Mouse (Mus musculus): Measurements from ENCODE around the gene Asxl1. TPM values are rescaled to one million over a fixed set of nuclear protein-coding genes. Genes with fewer than 3 reads are reported as not detected.

The Asxl1 gene
- 50.0 to 53.1 TPM (median 52.6 TPM) in 4 replicates for total RNA-seq (2023)

DNA sequence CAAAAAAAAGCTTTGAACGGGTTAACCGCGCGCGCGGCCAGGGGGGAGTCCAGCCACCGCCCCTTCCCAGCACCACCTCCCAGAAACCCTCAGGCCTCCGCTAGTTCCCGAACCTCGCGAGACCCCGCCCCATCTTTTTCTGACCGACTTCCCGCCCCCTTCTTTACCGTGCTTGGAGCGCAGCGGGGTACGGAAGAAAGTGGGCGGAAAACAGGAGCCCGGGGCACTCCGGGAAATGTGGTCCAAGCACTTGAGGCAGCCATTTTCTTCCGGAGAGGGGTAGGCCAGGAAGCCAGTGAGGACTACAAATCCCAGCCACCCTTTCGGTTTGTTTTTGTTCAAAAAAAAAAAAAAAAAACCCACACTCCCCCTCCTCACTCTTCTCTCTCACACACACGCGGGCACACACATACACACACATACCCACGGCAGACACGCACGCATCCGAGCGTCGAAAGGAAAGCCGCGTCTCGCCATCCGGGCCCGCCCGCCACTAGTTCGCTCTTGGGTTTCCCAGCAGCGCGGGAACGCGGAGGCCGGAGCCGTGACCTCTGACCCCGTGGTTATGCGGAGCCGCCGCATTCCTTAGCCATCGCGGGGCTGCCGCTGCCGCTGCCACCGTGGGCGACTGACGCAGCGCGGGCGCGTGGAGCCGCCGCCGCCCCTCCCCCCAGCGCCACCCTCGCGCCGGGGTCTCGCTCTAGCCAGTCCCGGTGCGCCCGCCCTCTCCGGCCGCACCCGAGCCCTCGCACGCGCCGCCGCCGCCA is at the start of gene Asxl1:
Gene Asxl1, plus strand, starts transcription at position 376 of the 767 bp plus-strand sequence.

Other genes with a start within 250 kb of the Asxl1 start
- 123 to 143 TPM (median 132 TPM) in 4 replicates for gene Hck, start 237.4 kb upstream of the Asxl1 start, total RNA-seq (2023)
- 75.6 to 97.6 TPM (median 84.2 TPM) in 4 replicates for gene Tm9sf4, start 184.5 kb upstream of the Asxl1 start, total RNA-seq (2023)
- gene Tspyl3, start 120.4 kb upstream of the Asxl1 start, total RNA-seq (2023), result 13.4 to 16.4 TPM (median 15.2 TPM) in 4 replicates
- gene Plagl2, start 104.4 kb upstream of the Asxl1 start, total RNA-seq (2023), result 22.9 to 27.3 TPM (median 23.7 TPM) in 4 replicates
- gene Pofut1, start 104.3 kb upstream of the Asxl1 start, total RNA-seq (2023), result 30.1 to 32.5 TPM (median 32.0 TPM) in 4 replicates
- gene Kif3b, start 54.4 kb upstream of the Asxl1 start, total RNA-seq (2023), result 17.0 to 18.7 TPM (median 18.3 TPM) in 4 replicates
- gene 4930404H24Rik, start 147.0 kb downstream of the Asxl1 start, total RNA-seq (2023), result not detected in 4 replicates
- gene Nol4l, start 184.1 kb downstream of the Asxl1 start, total RNA-seq (2023), result 0.30 to 0.91 TPM (median 0.76 TPM) in 4 replicates

Measured in B cell, adult 62 days (primary cell).